Mouse (Mus musculus) CD4-positive, CD25-positive, alpha-beta regulatory T cell, adult 4 months (primary cell): ENCODE data around the gene Ccser1. TPM values are rescaled to one million over a fixed set of nuclear protein-coding genes. Genes with fewer than 3 reads are reported as not detected.
"Not testable (repeated sequence)": the region's sequence is repeated elsewhere in the genome, so short reads cannot be mapped to it uniquely, and the experiment has no call there.

Source experiments
- ATAC-seq: one replicate; pipeline ENCODE4 v1.8.0; 2017
- polyA plus RNA-seq, 2 experiments: library from polyadenylated mRNA; unstranded; fragments of 100-300 nt; shearing (Covaris generic); gene quantifications; one replicate each; pipeline ENCODE4 v1.2.1; 2017

Gene Ccser1
- polyA plus RNA-seq, 2 experiments from 2014 or later, result 0.28 TPM; not detected in 1

DNA sequence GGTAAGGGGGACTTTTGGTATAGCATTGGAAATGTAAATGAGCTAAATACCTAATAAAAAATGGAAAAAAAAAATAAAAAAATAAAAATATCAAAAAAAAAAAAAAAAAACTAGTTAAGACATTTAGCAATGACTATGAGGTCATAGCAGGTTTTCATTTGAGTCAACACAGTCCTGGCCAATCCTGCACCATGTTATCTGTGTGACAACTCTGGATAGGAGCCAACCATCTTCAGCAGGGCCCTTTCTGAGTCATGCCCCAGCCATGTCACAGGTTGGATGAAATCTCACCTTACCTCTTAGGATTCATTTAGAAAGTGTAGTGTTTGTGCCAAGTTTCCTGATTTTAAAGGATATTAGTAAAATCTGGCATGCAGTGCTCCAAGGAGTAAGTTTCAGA lies 45.2 kb downstream of the Ccser1 start:
- ATAC-seq, result no peak

DNA sequence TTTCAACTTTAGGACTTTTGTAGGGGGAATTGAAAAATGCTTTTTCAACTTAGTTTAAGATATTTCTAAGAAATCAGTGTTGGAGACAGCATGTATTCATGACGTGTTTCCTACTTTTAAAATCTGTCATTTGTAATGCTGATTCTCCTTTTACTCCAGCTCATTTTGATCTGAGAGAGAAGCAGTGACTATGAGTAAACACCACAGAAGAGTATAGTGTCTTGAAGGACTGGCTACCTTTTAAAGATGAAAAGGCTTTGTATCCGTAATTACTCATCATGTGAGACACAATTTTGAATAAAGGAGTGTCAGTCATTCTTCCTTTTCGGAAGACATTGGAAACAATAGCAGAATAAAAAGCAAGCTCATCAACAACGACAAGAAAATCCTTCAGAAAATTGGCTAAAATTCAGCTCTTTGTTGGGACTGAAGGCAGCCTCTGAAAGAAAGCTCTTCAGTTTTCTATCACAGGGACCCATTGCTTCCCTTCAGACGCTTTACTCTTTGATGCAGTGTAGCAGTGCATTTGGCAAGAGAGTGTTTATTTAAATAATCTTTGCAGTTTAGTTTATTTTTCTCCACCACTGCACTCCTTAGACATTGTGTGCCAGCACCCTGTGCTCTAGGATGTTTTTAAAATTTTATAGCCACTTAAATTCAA lies 50.1 kb downstream of the Ccser1 start:
- ATAC-seq, result no peak

DNA sequence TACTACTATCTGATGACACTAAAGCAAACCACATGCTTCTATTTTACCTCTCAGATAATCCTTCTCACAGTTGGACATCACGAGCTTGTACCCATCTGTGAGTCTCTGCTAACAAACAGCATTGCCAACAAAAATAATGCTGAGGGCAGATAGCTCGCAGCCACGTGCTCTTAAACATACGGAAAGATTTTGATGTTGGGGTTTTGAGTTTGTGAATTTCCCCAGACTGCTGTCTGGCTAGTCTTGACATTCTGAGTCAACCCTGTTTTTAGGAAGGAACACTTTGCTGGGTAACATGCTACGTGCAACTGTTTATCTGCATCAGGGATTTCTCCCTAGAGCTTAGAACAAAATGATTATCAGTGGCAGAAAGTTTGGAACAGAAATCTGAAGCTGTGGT lies 52.9 kb downstream of the Ccser1 start:
- no peak for ATAC-seq

DNA sequence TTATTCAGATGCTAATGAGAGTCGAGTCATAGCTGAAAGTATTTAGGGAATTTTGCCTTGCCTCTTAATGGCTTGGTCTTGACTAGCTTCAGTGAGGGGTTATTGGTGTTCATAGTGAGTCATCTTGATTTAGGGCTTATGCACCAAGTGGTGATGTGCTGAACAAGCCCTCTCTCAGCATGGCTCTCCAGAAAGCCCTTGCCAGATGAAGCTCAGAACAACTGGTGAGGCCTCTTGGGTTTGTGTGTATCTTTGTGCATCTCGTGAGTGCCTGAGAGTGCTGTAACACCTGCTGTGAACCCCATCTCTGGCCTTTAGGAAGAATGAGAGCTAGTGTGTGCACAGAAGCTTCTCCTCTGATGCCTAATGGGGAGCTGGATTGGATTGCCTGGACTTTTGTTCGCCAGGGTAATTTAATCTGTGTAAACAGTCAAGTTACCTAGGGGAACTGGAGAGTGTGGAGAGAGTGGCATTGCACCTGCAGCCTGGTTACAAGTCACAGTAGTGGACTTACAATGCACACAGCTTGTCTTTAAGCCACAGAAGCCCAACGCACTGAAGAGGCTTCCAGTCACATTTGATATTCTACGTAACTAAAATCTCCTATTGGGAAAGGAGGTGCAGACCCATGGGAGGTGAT lies 53.5 kb downstream of the Ccser1 start:
- no peak for ATAC-seq

DNA sequence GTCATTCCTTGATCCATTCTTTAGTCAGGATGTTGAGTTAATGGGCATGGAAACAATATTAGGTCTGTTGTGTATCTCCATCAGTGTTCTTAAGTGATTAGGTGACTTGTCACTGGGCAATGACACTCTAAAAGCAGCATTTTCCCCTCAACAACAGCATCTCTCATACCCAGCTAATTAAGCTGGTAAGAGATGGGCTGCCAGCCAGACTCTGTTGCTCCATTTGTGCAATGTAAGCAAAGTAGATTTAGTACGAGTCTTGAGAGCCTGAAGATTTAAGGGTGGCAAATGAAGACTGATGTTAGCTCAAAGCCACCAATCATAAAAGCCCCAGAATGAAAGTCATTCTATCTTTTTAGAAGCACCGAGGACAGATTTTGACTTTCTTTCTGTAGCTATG lies 60.5 kb downstream of the Ccser1 start:
- ATAC-seq, result no peak

DNA sequence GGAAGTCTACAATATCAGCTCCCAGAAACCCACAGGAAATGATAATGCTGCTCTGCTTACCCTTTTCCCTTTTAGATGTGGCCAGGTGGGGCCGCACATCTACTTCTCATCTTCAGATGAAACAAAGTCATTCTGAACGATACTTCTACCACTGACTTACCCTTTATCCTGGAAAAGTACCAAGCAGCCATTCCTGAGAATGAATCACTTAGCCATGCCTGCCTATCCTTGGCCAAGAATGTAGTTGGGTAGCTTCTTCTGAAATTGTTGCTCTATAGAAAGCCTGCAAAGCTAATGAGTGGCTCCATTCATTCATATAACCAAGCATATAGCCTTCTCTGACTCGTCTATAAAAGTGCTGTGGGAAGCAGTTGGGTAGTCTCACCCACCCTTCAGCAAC lies 62.4 kb downstream of the Ccser1 start:
- no peak for ATAC-seq

DNA sequence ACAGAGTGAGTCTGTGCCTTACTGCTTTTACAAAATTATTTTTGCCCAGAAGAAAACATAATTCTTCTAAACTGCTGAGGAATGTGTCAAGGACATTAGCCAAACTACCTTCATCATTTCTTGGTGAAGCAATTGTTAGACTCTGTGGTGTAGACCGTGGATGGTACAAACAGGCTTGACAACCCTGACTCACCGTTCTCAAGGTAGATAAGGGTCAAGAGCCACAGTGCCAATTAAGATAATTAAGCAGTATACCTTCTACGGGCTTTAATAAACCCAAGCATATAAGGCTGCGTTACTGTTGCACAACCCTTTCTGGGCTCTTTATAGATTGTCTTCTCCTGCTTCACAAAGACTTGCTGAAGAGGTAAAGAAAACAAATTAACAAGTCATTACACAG lies 66.4 kb downstream of the Ccser1 start:
- no peak for ATAC-seq

DNA sequence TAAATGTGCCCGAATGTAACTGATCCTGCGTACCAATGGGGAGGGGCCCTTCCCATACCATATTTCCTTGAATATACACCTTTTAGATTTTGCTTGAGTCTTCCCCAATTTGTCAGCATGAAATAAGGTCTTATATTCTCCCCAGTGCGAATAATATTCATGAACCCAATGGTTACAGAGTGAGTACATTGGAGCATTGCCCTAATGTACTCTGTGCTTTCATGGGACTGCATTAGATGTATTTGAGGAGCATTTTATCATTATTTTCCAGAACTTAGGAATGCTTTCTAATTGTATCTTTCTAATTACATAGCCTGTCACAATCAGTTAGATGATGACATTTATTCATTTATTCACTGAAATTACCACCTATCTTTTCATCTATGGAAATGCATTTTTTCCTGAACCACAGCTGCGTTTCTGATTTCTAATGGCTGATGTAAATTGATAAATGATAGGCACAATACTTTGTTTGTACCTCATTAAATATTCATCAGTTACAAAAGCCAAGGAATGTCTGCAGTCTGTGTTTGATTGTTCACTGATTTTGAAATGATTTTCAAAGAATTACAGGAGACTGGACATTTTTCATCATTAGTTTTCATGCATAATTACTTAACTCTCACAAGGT lies 67.8 kb downstream of the Ccser1 start:
- ATAC-seq, result no peak

DNA sequence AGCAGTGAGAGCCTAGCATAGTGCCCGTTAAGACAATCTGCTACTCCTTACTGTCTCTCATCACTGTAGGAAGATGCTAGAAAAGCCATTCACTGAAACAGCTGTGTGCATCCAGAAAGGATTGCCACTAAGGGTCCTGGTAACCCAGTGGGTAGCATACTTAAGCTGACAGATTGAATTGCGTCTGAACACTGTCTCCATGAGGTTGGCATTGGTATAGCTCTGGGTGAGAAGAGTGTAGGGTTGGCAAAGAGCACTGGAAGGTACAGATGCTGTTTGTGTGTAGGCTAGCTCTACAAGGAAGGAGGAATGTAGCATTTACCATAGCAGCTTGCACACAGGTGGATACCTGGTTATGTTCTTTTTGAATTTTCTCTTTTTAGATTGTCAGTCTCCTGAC lies 68.6 kb downstream of the Ccser1 start:
- ATAC-seq, result no peak

DNA sequence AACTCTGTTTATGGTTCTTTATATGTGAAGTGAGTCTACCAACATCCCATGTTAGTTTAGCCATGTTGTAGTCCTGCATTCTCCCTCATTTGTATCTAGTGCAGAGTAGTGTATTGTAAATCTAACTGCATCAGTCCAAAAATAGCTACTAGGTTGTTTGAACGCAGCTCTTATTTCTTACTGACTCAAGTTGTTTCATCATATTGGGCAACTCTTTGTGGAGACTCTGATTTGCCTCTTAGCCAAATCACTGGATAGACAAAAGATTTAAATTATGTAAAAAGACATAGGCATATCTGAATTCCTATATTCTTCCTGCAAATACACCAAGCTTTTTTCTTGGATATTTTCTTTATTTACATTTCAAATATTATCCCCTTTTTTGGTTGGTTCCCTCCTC lies 71.1 kb downstream of the Ccser1 start:
- no peak for ATAC-seq

DNA sequence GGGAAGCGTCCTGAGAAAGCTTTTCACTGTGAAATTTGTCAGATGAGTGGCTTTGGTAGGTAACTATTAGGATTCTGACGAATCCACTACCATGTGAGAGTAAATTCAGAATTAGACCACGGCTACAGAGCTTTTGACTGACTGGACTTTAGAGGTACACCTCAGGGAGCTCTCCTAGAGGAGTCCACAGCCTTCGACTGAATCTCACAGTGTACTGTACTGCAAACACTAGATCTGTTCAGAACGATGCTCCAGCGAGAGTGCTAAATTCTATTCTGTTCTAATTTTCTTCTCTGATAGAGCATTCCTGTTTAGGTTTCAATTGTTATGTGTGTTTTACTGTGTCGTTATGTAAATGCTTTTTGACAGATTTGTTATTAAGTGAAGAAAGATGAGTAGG lies 72.8 kb downstream of the Ccser1 start:
- no peak for ATAC-seq

DNA sequence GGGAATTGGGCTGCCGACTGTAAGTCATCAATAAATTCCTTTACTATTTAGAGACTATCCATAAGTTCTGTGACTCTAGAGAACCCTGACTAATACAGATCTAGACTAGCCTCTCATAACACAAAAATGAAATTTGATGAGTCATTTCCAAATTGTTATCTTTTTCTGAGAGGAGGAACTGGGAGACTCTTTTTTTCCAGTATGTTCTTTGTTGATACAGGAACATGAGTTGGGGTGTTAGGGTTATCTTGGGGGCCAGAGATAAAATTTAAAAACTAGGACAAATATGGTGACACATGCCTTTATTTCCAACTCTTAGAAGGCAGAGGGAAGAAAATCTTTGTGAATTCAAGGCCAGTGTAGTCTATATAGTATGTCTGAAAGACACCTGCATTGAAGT lies 75.8 kb downstream of the Ccser1 start:
- not testable (repeated sequence) for ATAC-seq

DNA sequence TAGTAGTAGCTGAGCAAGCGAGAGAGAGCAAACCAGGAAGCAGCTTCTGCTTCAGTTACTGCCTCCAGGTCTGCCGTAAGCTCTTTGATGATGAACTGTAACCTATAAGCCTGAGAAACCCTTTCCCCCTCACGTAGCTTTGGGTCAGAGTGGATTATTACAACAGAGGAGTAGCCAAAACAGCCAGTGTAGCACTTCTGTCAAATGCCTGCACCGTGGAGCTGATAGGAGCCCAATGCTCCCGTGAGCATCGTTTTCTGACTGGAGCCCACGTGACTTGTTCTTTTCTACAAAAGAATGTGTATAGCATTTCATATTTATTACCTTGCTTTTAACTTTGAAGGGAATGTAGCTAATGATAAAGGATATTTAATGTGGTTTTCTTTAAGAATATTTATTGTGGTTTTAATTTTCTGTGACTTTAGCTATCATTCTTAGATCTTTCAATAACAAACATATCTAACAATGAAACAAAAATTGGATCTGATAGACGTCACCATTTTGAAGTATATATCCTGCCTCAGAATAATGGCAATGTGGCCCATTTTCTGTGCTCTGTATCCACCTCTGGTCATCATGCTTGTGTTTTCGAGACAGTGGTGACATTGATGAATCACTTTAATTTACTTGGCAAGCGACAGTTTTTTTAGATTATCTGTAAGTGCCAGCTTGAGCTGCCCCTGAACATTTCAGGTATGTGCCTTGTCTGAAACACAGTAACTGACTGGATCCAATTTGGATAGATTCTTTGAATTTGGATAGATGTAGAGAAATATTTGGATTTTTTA lies 78.9 kb downstream of the Ccser1 start:
- no peak for ATAC-seq

DNA sequence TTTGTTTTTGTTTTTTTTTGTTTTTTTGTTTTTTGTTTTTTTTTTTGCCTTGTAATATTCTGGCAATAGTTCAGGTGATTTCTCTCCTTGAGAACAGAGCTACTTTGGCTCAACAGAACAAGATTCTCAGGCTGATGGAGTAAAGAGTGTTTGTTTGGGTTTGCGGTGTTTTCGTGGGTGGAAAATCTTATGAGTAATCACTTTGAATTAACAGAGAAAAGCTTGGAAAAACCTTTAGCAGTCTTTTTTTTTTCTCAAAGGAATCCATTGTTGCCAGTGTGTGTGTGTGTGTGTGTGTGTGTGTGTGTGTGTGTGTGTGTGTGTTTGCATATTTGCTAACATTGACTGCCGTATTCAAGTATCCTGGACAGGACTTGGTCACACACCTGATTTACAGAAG lies 81.3 kb downstream of the Ccser1 start:
- ATAC-seq, result no peak

DNA sequence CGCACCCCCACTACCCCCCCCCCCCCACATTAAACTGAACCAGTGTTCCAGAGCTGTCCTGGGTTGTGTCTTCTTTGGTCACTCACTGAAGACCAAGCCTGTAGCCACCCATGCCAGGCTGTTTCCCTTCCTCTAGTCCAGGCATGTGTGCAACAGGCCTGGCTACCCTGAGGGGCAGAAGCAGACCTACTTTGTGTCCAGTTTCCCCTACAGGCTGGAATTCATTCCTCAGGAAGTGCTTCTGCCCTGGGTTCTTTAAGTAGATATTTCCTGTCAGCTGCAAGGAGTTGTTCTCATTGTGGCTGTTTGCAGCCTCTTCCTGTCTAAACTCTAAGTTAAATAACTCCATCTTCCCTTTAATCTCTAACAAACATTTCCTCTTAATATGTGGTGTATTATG lies 82.3 kb downstream of the Ccser1 start:
- no peak for ATAC-seq

DNA sequence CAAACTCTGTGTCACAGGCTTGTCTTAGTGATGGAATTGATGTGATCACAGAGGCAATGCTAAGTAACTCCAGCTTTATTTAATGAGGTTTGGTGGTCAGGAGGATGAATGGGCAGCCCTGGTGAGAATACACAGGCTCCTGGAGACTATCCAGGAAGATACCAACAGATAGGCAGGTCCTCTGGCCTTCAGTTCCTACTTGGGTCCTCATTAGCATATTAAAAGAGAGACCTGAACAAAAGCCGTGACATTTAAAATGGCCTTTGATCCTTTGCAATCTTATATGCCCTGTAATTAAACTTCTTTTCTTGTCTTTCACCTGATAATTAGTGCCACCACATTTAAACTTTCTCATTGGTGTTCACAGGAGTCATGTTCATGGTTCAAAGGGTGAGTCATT lies 83.2 kb downstream of the Ccser1 start:
- no peak for ATAC-seq

DNA sequence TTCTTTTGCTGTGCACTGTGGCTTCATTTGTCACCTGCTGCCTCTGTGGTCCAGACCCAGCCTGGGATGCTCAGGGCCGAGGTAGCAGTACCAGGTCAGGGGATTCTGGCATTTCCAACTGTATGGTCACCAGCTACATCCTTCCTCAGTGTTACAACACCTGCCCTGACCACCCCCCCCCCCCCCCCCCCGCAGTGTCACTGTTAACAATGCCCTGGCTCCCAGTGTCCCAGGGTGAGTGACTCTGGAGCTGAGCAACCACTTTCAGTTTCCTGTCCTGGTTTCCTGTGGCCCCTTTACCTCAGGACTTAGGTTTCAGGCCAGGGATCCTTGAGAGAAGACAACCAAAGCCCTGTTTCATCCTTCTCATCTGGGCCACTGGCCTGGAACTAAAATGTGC lies 90.9 kb downstream of the Ccser1 start:
- no peak for ATAC-seq

DNA sequence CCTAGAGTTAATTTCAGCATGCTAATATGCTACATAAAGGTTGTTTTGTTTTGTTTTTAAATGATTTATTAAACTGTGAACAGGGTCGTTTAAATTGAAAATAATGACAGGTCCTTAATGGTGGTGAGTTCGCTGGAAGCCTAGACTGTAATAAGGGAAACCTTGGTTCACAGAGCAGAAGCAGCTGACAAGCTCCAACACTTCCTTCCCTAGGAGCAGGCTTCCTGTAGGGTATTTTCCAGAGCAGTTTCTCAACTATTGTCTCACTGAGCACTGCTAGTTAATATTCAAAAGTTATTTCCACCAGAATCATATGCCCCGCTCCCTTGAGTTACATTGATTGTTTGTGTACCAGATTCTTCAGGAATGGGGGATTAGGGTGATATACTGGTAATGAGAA lies 93.3 kb downstream of the Ccser1 start:
- no peak for ATAC-seq

DNA sequence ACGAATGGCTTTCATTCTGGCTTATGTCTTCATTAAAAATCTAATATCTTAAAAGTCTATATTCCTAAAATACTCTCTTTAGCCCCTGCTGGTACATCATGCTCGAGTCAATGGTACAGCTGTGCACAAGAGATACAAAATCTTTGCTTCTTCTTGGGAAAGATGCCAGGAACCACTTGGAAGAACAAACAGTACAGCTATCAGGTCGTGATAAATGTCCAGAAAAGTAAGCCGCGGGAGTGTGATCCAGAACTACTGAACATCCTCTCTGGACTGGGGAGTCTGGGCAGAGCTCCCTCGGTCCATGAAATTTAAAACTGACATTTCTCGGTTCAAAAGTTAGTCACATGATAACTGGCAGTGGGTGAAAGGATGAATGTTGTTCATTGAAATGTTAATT lies 99.4 kb downstream of the Ccser1 start:
- no peak for ATAC-seq

DNA sequence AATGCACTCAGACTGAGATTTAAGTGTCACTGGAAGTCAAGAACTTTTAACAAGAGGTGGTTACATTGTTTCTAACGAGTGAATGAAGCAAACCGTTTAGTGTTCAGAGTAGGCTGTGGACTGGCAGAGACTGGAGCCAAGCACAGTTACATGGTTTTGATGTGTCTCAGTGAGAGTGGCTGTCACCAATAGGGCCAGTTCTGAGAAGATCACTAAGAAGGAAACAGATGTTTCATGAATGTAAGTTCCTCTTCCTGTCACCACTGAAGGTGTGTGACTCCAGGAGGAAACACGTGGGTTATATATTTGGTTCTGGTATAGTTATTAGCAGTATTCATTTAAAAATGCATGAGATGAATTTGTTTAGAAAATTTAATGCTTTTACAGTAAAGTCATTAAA lies 112.8 kb downstream of the Ccser1 start:
- peak; percentile 45 for ATAC-seq

DNA sequence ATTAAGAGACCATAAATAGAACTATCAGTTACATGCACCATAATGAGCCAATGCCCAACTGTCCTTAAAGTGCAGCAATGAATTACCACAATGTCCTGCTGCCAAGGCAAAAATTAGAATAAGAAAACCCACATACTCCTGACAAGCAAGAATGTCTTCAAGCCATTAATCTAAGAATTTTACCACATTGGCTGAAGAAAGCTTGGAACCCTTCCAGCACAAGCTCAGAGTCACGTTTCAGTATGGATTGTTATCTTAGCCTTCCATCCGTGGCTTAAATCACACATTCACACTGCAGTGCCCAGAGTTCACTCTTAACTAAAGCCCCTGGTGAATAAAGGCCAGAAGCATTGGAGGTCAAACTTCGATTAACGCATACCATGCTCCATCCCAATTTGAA lies 115.4 kb downstream of the Ccser1 start:
- no peak for ATAC-seq

DNA sequence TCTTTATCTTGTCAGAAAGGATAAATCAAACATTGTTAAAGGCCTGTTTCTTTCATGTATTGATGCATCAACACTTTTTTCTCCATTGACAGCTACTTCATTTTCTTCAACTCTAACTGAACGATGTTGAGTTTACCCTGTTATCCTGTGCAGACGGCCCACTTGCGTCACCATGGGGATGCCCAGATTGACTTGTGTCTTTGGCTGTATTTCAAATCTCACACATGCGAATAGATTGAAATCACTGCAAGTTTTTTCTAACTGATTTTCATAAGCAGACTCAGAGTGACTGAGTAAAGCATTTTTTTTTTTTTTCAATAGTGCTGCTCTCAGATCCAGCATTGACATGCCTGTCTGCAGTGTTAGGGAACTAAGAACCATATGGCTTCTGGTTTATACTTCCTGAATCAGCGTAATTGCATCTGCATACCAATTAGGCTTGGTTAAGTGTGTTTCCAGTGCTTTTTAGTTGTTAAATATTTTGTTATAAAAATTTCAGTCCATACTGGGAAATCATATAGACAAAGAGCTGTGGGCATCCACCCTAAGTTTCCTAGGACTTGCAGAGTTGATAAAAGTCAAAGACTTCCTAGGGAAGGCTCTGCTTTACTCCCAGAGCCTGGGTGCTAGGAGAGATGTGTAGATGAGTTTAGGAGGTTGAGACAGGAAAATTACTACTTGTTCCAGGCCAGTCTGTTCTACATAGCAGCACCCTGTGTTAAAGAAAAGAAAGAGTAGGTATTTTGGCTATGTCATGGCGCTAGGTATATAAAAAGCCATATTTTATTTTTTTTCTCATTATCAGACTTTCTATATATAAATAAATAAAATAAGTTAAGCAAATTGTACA lies 116.3 kb downstream of the Ccser1 start:
- ATAC-seq, result no peak

DNA sequence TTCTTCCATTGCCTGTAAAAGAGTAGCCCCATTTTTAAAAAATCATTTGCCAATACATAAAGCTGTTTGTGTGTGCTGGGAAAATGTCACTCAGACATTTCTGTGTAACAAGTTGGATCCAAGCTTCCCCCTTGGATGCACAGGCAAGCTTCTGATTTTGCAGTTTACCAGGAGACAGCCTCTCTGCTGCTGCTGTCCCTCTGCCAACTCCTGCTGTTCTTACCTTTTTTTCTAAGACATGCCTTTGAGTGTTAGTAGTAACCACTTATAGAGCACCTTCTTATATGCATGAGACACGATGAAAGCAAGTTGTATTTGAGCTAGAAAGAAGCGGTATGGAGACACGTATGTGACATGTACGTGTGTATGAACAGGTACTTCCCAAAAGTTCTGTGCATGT lies 120.3 kb downstream of the Ccser1 start:
- ATAC-seq, result no peak
